Mouse (Mus musculus): ENCODE measurements at regions not wholly inside any gene's neighbourhood (a gene's known extent, or its start where the extent isn't known, plus 50 kb on each side); places are given as distances from the start of the nearest gene placed in this dataset.

DNA sequence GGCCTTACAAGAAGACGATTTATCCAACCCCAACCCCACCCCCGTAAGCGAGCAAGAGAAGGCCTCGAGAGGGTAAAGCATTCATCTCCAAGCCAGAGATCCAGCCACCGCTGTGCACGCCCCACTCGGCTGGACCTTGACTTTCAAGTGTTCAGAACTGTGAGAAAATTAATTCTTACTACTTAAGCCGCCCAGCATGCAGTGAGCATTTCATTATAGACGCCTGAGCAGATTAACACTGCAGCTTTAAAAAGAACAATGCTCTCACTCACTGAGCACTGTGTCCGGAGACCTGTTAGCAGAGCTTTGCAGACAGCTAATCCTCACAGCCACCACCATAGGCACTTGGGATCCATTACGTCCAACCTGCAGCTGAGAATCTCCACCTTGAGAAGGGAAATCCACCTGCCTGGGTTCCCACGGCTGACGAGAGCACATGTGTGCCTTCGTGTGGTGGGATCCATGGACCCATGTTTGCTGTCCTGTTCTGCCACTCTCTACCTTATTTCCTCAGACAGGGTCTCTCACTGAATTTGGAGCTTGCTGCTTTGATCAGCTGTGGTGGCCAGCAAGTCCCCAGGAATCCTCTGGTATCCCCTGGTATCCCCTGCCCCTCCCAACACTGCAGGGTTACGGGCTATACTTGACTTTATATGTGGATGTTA is 281.4 kb downstream of the 3100002H09Rik start:
- no peak for DNase-seq (ENCODE audit: low read depth in 2 of 2, low spot score in 2 of 2)

DNA sequence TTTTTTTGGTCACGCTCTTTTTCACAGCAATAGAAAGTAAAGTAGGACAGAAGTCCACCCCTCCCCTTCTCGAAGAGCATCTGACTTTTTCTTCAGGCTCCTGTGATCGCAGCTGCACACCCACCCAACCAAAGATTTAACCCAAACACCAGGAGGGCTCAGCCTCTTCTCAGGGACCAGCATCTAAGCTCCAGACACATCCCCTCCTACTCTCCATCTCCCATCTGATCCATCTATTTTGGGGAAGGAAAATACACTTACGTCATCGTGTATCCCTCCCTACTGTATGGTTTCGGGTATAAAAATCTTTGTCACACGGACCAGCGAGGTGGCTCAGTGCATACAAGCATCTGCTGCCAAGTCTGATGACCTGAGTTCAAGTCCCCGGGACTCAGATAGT is 284.3 kb downstream of the 3100002H09Rik start:
- no peak for DNase-seq (ENCODE audit: low read depth in 2 of 2, low spot score in 2 of 2)

DNA sequence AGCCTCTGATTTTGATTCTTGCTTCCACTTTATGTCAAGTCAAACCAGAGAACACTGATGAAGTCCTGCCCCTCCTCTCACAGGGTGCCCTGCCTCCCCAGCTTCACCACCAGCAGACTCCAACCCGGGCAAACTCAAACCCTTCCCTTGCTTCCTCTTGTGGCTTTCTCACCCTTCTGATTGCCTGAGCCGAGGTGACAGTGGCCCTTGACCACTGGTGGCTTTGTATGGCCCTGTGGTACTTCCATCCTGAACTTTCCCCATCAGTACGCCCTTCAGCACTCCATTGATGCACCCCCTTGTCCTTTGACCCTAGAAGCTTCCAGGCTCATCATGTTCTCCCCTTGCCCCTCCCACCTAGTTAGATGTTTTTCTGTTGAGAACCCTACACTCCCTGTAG is 287.0 kb downstream of the 3100002H09Rik start:
- no peak for DNase-seq (ENCODE audit: low read depth in 2 of 2, low spot score in 2 of 2)

DNA sequence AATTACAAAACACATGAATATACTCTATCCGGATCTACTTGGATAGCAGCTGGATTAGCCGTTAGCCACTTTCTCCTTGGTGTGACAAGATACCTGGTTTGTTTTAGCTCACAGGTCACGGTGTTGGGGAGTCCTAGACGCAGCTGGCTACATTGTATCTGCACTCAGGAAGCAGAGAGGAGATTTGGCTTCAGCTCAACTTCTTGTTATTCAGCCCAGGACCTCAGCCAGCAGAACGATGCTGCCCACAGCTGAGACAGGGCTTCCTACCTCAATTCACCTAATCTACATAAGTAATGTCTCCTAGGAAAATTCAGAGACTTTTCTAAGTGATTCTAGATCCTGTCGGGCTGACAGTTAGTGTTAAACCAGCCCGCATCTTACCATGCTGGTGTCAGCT is 289.4 kb downstream of the 3100002H09Rik start:
- no peak for DNase-seq (ENCODE audit: low read depth in 2 of 2, low spot score in 2 of 2)

DNA sequence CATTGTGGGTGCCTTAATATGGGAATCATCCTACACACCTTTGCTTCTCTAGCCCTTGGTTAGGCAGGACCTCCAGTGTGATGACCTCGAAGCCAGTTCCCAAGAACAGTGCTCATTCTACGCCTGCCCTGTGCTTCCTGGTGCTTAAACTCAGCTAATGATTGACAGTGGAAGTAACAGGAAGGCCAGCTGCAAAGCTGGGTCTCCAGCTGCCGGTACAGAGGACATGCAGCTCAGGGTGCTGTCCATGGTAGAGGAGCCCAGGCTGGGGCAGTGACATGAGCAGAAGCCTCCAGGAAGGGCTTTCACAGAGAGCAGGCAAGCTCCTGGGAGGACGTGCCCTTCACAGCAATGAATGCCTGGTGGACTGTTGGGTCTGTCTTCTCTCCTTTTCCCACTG is 293.6 kb downstream of the 3100002H09Rik start:
- DNase-seq (ENCODE audit: low read depth in 2 of 2, low spot score in 2 of 2), result no peak

DNA sequence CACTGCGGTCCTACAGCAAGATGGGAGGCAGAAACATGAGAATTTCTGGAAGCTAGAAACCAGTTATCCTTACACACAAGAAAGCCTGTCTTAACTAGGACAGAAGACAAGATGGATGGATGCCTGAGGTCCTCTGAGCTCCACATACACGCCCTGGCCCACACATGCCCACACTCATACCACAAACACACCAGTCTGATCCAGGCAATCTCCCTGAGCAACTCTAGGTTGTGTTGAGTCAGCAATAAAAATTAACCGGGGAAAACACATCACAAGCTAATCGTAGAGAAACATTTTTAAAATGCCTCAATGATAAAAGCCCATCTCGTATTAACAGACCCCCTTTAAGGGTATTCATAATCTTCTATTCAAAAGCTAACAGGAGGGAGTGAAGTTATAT is 298.9 kb downstream of the 3100002H09Rik start:
- no peak for DNase-seq (ENCODE audit: low read depth in 2 of 2, low spot score in 2 of 2)

DNA sequence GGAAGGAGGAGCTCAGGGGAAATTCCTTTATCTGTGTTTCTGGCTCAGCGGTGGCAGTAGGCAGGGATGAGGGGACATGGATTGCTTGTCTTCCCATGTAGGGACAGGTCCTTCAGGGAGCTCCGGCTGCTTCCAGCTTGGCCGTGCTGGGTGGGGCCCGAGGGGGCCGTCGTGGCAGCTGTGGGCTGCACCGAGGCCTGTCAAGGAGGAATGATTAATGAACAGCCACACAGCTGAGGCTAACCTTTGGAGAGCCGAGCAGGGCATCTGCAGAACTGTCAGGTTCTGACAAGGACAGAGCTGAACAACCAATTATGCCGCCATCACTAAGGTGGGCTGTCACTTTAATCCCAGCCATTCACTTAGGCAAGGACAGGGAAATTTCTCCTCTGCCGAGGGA is 300.0 kb downstream of the 3100002H09Rik start:
- no peak for DNase-seq (ENCODE audit: low read depth in 2 of 2, low spot score in 2 of 2)

DNA sequence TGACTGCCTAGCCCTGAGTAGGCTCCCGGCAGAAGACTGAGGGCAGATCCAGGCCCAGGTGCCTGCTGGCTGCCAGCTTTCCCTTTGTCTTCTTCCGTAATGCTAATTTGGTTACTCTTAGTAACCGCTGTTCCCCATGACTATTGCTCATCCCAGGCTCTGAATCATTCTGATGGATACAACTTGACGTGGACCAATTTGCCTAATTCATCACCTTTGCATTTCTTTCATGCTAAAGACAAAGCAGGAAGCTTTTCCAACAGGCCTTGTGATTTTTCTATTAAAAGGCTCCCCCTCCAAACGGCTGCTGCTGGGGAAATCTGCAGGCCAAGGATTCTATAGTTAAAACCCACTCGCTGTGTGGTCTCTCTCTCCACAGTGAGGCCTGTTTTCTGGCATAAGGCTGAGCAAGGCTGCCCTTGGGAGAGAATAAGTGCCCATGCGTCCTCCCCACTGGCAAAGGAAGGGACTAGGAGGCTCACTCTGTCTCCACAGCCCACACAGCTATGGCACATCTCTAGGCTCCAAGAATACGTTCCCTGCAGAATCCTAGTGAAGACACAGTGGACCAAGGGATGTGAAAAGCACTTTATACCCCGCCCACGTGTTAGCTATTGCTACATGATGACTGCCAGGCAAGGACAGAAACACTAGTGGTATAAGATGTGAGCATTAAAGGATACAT is 304.6 kb downstream of the 3100002H09Rik start:
- no peak for DNase-seq (ENCODE audit: low read depth in 2 of 2, low spot score in 2 of 2)

DNA sequence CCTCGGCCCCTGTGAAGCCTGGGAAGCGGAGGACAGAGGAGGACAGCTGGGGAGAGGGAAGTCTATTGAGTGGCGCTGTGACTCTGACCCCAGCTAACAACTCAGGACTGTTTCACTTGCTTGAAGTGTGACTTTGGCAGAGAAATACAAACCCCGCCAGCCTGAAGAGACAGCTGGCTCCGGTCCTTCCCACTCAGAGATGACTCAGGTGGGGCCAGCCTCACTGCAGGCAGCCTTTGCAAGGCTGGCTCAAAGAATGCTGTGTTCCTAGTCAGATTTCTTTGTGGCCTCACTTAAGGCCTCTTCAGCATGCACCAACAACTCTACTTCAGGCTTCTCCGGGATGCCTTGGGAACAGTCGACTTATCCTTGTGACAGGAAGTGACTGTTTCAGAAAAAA is 307.7 kb downstream of the 3100002H09Rik start:
- DNase-seq (ENCODE audit: low read depth in 2 of 2, low spot score in 2 of 2), result no peak

DNA sequence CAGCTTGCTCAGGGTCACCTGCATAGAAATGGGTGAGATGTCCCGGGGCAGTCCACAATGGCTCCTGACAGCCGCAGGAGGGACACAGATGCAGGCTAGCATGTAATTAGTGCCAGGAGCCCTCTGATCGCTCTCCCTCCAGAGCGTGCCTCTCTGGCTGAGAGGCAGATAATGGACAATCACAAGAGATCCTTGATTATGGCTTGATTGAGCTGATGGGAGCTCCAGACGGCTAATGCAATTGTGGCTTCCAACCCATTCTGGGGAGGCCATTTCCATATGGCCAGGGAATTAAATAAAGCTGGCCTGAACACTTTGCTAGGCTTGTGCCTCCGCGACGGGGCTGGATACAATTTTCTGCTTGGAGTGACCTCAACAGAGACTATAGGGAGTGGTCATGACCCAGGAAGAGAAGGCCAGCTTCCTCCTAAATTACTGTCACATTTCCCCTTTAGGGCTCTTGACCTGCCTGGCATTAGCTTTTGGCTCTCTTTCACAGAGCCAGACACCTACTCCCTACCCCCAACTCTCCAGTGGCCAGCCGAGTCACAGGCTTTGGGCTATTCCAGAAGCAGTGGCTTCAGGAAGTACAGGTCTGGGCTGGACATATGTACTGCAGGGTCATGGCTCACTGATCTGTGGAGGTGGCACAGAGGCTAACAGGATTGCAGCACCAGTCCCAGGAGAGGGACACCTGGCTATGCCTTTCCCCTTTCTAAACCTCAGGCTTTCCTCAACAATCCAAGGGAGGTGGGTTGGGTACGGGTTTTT is 311.8 kb downstream of the 3100002H09Rik start:
- no peak for DNase-seq (ENCODE audit: low read depth in 2 of 2, low spot score in 2 of 2)

DNA sequence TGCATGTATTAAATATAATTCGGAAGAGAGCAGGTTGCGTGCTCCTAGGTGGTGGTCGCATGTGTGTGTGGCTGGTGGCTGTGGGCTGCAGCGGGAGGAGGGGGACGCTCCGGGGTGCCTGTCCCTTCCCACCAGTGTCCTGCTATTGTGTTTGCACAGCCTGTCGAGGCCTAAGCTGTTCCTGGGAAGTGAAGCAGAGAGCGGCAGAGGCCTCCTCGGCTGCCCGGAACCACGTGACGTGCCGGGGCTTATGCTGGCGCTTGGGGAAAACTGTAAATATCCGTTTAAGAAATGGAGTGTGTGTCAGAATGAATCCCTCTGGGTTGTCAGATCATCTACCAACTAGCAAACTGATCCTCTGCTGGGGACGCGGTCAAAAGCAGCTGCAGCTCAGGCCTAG is 318.3 kb downstream of the 3100002H09Rik start:
- no peak for DNase-seq (ENCODE audit: low read depth in 2 of 2, low spot score in 2 of 2)

DNA sequence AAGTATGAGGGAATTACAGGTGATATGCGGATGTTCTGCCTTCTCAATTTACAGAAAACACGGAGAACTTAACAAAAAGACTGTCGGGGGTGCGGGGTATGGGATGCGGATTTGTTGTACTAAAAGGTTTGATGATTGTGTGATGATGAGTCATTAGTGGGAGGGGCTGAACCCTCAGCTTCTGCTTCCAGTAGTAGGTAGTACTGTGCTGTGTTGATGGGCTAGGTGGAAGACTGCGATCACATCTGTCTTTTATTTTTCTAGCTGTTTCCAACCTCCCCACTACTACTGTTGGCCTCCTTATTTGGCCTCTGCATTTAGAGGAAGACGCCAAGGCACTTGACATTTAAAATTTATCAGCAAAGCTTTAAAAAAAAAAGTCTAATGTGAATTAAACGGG is 318.8 kb downstream of the 3100002H09Rik start:
- no peak for DNase-seq (ENCODE audit: low read depth in 2 of 2, low spot score in 2 of 2)

DNA sequence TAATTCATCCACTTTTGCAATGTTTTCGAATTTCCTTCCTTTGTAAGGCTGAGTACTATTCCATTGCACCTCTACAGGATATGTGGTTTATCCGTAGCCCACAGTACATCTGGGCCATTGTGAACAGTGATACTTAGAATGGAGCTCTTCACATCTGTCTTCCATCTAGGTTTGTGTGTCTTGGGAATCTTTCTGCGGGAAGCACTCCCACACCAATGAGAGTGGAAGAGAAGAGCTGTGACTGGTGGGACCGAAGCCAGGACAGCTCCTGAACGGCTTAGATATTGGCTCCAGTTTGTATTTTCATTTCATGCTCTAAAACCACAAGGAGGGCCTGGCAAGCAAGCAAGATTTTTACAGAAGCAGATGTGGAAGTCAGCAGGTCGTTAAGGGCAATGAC is 323.1 kb downstream of the 3100002H09Rik start:
- no peak for DNase-seq (ENCODE audit: low read depth in 2 of 2, low spot score in 2 of 2)

DNA sequence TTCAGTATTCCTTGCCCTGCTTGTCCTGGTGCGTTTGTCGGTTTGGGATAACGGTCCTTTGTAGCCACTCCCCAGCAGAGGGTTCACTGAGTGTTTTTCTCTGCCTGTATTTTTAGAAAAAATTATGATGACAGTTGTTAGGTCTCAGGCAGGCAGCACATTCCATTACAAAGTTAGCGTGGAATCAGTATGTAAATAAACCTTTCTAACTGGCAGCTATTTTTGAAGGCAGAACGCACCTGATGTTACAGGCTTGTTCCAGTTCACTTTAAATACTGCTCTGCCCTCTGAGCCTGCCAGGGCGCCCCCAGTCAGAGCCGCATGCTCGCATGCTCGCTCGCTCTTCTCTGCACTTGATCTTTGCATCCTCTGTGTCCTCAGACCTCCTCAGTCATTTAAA is 331.9 kb downstream of the 3100002H09Rik start:
- no peak for DNase-seq (ENCODE audit: low read depth in 2 of 2, low spot score in 2 of 2)

DNA sequence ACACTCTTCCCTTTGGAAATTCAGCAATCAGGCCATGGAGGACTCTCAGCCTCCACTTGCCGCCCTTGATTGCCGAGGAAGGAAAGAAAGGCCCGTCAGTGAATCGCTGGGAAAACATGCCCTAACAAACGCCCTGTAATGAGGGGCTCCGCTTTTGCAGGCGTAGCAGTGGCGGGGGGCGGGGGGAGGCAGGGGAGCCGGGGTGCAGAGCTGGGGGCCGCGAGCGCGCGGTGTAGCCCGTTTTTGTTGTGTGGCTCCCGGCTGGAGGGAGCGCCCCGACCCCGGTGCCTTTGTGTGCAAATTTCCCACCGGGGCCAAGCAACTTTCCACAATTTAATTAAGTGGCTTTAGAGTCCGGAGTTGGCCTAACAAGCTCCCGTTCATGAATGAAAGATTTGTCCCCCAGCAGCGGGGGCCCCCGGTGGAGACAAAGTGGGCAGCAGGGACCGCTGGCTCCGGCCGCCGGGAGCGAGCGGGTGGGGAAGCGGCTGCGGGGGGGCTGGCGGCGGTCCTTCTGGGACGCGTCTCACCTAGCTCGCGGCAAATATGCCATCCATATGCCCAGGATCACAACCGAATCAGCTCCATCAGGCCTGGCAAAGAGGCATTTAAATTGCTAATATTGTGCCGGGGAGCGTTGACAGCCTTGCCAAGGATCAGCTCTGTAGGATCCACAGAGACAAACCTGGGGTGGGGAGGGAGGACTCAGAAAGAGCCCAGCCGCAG is 333.0 kb downstream of the 3100002H09Rik start:
- DNase-seq (ENCODE audit: low read depth in 2 of 2, low spot score in 2 of 2), result no peak

DNA sequence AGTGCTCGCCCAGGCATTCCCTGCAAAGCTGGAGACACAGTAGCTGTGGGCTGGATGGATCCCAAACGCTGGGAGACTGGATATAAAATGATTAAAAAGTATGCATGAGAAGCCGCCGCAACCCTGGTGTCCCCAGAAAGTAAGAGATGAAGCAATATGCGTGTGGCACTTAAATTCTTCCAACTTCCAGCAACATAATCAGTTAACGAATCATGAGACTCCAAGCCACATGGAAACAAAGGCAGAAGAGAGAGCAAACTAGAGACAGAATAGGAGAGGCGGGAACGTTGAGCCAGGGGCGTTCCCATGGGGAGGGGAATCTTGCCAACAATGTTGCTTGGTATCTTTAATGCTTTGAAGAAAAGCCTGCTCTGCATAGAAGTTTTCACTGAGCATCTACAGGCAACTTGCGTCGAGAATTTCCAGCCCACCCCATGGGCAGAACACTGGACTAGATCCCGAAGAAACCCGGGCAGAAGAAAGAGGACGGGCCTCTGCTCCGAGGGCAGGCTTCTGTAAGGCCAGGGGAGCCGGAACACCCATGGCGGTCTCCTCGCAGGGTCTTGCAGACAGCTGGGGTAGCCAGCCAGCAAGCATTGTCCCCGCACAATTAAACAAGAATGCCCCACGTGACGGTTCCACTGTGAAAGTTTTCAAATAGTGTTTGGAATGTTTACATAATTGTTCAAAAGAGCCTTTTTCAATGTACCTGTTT is 333.7 kb downstream of the 3100002H09Rik start:
- no peak for DNase-seq (ENCODE audit: low read depth in 2 of 2, low spot score in 2 of 2)

DNA sequence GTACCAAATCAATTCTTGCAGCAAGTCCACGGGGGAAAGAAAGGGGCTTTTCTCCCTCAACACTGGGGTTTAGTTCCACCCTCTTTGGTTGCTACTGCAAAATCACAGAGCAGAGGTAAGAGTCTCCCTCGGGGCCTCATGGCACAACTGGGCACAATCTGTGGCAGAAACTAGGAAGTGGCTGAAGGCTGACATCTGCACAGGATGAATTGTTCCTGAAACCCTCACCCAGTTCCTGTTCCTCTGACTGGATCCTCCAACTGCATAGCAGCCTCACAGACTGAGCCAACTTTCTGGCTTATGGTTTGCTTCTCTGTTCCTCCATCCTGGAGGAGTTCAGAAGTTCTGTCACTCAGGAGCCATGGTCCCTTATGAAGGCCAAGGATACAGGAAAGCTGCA is 338.6 kb downstream of the 3100002H09Rik start:
- no peak for DNase-seq (ENCODE audit: low read depth in 2 of 2, low spot score in 2 of 2)

DNA sequence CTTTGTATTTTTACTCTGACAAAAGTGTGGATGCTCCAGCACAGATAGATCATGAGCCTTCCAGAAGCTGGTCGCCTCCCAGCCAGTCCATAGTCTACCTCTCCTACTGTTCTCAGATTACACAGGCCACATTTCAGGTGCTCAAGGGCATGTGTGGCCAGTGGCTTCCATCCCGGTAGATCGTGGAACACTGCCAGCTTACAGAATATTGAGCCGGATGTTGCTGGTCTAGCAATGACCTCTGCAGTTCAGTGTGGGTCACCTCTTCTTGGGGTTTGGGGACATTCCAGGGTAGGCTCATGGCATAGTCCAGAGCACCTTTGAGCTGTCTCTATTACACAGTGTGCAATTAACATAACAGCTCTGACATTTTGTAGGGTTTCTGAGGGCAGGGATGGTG is 342.2 kb downstream of the 3100002H09Rik start:
- no peak for DNase-seq (ENCODE audit: low read depth in 2 of 2, low spot score in 2 of 2)

DNA sequence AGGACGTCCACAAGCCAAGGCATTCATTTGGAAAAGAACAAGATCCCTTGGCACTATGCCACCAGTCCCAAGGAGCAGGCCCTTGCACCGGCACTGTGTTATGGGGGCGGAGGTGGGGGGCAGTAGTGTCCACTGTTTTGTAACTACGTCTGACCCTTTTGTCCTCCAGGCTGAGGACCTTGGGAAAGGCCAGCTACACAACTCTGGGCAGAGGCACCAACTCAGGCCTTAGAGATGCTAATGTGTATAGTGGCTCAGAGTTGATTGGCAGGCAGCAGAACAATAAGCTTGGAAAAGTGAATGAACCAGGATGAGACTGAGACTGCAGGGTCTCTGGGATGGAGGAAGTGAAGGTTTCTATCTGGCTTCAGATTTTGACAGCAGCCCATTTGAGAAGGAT is 344.0 kb downstream of the 3100002H09Rik start:
- DNase-seq (ENCODE audit: low read depth in 2 of 2, low spot score in 2 of 2), result no peak

DNA sequence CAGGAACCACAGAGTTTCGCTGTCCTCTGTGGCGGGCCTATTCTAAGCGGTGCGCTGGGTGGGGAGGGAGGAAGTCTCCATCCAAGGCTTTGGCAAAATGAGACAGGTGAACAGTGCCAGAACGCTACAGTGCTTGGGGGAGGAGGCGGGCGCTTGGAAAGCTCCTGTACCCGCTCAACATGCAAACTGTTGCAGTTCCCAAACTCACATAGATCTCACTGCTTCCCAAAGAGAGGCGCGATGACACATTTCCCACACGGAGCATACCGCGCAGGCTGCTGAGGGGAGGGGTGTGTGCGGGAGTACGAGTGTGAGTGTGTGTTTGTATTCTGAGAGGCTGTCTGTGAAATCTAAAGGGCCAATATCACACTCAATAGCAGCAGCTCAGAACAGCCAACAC is 345.1 kb downstream of the 3100002H09Rik start:
- no peak for DNase-seq (ENCODE audit: low read depth in 2 of 2, low spot score in 2 of 2)

DNA sequence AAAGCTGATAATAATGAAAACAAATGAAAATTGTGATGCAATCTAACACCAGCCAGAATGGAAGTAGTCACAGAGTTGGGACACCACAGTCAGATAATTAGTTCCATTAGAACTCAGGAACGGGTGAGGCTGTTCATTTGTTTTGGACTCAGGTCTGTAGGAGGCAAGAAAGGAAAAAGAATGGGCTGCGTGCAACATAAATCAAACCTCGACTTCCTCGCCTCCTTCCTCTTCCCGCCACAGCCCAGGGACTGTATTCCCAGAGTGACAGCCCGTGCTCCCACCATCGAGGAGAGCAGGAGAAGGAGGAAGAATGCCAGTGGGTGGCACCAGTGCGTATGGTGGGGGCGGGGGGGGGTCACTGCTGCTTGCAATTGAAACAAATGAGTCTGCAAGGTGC is 339.2 kb upstream of the 4930535I16Rik start:
- DNase-seq (ENCODE audit: low read depth in 2 of 2, low spot score in 2 of 2), result no peak

Measured in CD8-positive naive resting alpha-beta T cell, adult 2 months (primary cell).